Mouse (Mus musculus): ENCODE data around the gene Olfr402. TPM values are rescaled to one million over a fixed set of nuclear protein-coding genes. Genes with fewer than 3 reads are reported as not detected.

Gene Olfr402
- not detected for polyA plus RNA-seq (2014; fragmentation: Illumina TruSeq; extraction: RNeasy Lipid Tissue Mini Kit (QIAGEN cat#74804); ENCODE audit: low read depth, low replicate concordance)

DNA sequence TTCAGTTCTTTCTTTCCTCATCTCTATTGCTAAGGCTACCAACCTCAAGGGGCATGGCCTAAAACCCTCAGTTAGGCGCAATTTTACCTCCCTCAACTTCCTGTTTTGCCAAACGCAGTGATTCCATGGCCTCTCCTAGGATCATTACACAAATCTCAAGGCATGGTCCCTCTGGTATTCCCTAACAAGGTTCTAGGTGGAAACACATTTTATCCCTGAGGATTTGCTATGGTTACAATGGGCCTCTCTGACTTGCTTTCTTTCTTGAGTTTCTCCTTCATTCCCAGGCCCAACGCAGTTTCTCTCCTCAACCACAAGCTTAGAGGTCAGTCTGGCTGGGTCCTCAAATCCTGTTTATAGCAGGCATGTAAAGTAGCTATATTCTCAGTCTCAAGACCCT is at the start of gene Olfr402:
TSS of gene Olfr402 (plus strand) at position 301 of the 400 bp plus-strand sequence.

DNA sequence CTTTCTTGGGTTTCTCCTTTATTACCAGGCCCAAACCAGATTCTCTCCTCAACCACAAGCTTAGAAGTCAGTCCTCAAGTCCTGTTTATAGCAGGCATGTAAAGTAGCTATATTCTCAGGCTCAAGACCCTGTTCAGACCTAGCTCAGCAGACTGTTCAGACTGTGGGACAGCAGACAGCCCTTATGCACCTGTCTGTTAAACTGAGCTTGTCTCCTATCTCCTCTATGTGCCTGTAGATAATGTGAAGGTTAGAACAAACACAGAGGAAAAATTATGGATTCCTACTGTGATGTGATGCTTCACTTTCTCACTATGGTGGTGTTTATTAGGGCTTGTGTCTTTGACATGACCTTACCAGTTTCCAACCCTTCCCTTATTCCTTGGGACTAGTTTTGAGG is 39.9 kb upstream of the Olfr402 start, which contains the start of gene Olfr401:
TSS of gene Olfr401 (plus strand) at position 301 of the 400 bp plus-strand sequence.

DNA sequence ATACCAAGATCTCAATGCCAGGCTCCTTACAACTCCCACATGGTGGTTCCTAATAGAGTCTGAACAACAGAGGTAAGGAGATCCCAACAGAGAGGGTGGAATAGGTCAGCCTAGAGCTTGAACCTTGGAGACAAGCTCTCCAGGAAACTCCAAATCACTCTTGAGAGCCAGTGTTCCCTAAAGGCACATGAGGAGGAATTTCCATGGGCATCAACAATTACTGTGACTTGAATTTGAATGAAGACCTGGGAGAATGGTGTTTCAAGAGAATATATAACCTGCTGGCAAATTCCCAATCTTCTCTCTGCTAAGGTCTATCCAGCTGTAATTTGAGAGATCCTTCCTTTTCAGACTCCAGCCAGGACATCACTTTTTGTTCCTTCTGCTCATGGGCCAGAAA is 32.6 kb downstream of the Olfr402 start, which contains the start of gene Olfr403:
TSS of gene Olfr403 (plus strand) at position 301 of the 400 bp plus-strand sequence.

Other genes starting within 250 kb of the Olfr402 start
- gene Olfr395, start 244.2 kb upstream of the Olfr402 start, polyA plus RNA-seq (2014; fragmentation: Illumina TruSeq; extraction: RNeasy Lipid Tissue Mini Kit (QIAGEN cat#74804); ENCODE audit: low read depth, low replicate concordance): not detected
- not detected for gene Olfr23, start 216.9 kb upstream of the Olfr402 start, polyA plus RNA-seq (2014; fragmentation: Illumina TruSeq; extraction: RNeasy Lipid Tissue Mini Kit (QIAGEN cat#74804); ENCODE audit: low read depth, low replicate concordance)
- not detected for gene Olfr397, start 192.7 kb upstream of the Olfr402 start, polyA plus RNA-seq (2014; fragmentation: Illumina TruSeq; extraction: RNeasy Lipid Tissue Mini Kit (QIAGEN cat#74804); ENCODE audit: low read depth, low replicate concordance)
- gene Olfr398, start 163.1 kb upstream of the Olfr402 start, polyA plus RNA-seq (2014; fragmentation: Illumina TruSeq; extraction: RNeasy Lipid Tissue Mini Kit (QIAGEN cat#74804); ENCODE audit: low read depth, low replicate concordance): not detected
- gene Olfr139, start 97.0 kb upstream of the Olfr402 start, polyA plus RNA-seq (2014; fragmentation: Illumina TruSeq; extraction: RNeasy Lipid Tissue Mini Kit (QIAGEN cat#74804); ENCODE audit: low read depth, low replicate concordance): not detected
- gene Olfr399, start 96.9 kb upstream of the Olfr402 start, polyA plus RNA-seq (2014; fragmentation: Illumina TruSeq; extraction: RNeasy Lipid Tissue Mini Kit (QIAGEN cat#74804); ENCODE audit: low read depth, low replicate concordance): not detected
- not detected for gene Zfp616, start 83.6 kb upstream of the Olfr402 start, polyA plus RNA-seq (2014; fragmentation: Illumina TruSeq; extraction: RNeasy Lipid Tissue Mini Kit (QIAGEN cat#74804); ENCODE audit: low read depth, low replicate concordance)
- gene Olfr401, start 39.8 kb upstream of the Olfr402 start, polyA plus RNA-seq (2014; fragmentation: Illumina TruSeq; extraction: RNeasy Lipid Tissue Mini Kit (QIAGEN cat#74804); ENCODE audit: low read depth, low replicate concordance): not detected
- not detected for gene Olfr403, start 32.7 kb downstream of the Olfr402 start, polyA plus RNA-seq (2014; fragmentation: Illumina TruSeq; extraction: RNeasy Lipid Tissue Mini Kit (QIAGEN cat#74804); ENCODE audit: low read depth, low replicate concordance)
- not detected for gene Olfr43, start 57.9 kb downstream of the Olfr402 start, polyA plus RNA-seq (2014; fragmentation: Illumina TruSeq; extraction: RNeasy Lipid Tissue Mini Kit (QIAGEN cat#74804); ENCODE audit: low read depth, low replicate concordance)
- gene Olfr406, start 106.3 kb downstream of the Olfr402 start, polyA plus RNA-seq (2014; fragmentation: Illumina TruSeq; extraction: RNeasy Lipid Tissue Mini Kit (QIAGEN cat#74804); ENCODE audit: low read depth, low replicate concordance): not detected
- gene Olfr59, start 130.2 kb downstream of the Olfr402 start, polyA plus RNA-seq (2014; fragmentation: Illumina TruSeq; extraction: RNeasy Lipid Tissue Mini Kit (QIAGEN cat#74804); ENCODE audit: low read depth, low replicate concordance): not detected
- not detected for gene Olfr410, start 184.5 kb downstream of the Olfr402 start, polyA plus RNA-seq (2014; fragmentation: Illumina TruSeq; extraction: RNeasy Lipid Tissue Mini Kit (QIAGEN cat#74804); ENCODE audit: low read depth, low replicate concordance)
- not detected for gene Olfr411, start 199.1 kb downstream of the Olfr402 start, polyA plus RNA-seq (2014; fragmentation: Illumina TruSeq; extraction: RNeasy Lipid Tissue Mini Kit (QIAGEN cat#74804); ENCODE audit: low read depth, low replicate concordance)
- gene Olfr412, start 208.5 kb downstream of the Olfr402 start, polyA plus RNA-seq (2014; fragmentation: Illumina TruSeq; extraction: RNeasy Lipid Tissue Mini Kit (QIAGEN cat#74804); ENCODE audit: low read depth, low replicate concordance): not detected

Measured in adrenal gland, adult 10 weeks (tissue).